Mouse (Mus musculus) hindbrain, embryonic 15.5 days (tissue): ENCODE measurements around the gene Ctsl. TPM values are rescaled to one million over a fixed set of nuclear protein-coding genes. Genes with fewer than 3 reads are reported as not detected.

Experiments
- ATAC-seq: fragments of 200-750 bp; cut with Nextera tagmentation; 2 replicates; pipeline ENCODE4 v1.8.0; 2017; ENCODE audit warnings: low read depth, moderate number of reproducible peaks, moderate TSS enrichment; ENCODE audit not compliant: low FRiP score
- H3K27ac ChIP-seq: fragments of 300-500 bp; sonication (generic); replicated peaks from 2 replicates; pipeline ENCODE4 v1.5.1; 2015; ENCODE audit warnings: mild to moderate bottlenecking, inconsistent platforms
- H3K27me3 ChIP-seq: fragments of 300-500 bp; sonication (generic); 2 replicates; pipeline ENCODE4 v1.6.1; 2015; ENCODE audit warnings: control low read depth, inconsistent platforms
- H3K36me3 ChIP-seq: fragments of 300-500 bp; sonication (generic); 2 replicates; pipeline ENCODE4 v1.6.1; 2015; ENCODE audit warnings: control low read depth, inconsistent platforms
- H3K4me1 ChIP-seq: fragments of 300-500 bp; sonication (generic); replicated peaks from 2 replicates; pipeline ENCODE4 v1.6.1; 2015; ENCODE audit warnings: control low read depth, inconsistent platforms
- H3K4me2 ChIP-seq: fragments of 300-500 bp; sonication (generic); 2 replicates; pipeline ENCODE4 v1.6.1; 2015; ENCODE audit warnings: moderate library complexity, mild to moderate bottlenecking, inconsistent platforms
- H3K4me3 ChIP-seq: fragments of 300-500 bp; sonication (generic); 2 replicates; pipeline ENCODE4 v1.5.1; 2015; ENCODE audit warnings: mild to moderate bottlenecking, inconsistent platforms
- H3K9ac ChIP-seq: fragments of 300-500 bp; sonication (generic); 2 replicates; pipeline ENCODE4 v1.6.1; 2015; ENCODE audit warnings: inconsistent platforms
- H3K9me3 ChIP-seq: fragments of 300-500 bp; sonication (generic); 2 replicates; pipeline ENCODE4 v1.6.1; 2016; ENCODE audit warnings: control low read depth, inconsistent platforms
- WGBS: fragments of 180-500 bp; shearing (Covaris S2); methylation state at CpG from one replicate; pipeline ENCODE4 v1.1.7; 2015; 5-methylcytosine and 5-hydroxymethylcytosine counted together
- polyA plus RNA-seq: library from polyadenylated mRNA; unstranded; fragments of >200 nt; fragmentation: Nextera tagmentation; extraction: Ambion mirVana; gene quantifications from 2 replicates; pipeline ENCODE4 v1.2.1, GENCODE M21; 2015

The Ctsl gene
- polyA plus RNA-seq, 1 experiment from 2014 or later = 152 TPM

- H3K27ac ChIP-seq = no peak overlapping the region
Observed at GRCm38 (mm10) chr13:64333102-64333501, 37.6 kb downstream of the Ctsl start.

GRCm38 (mm10) chr13:64332321-64332720 lies 38.4 kb downstream of the Ctsl start:
- no peaks in the 10 kb centered on the region for H3K36me3 ChIP-seq
- H3K4me2 ChIP-seq = no peak overlapping the region
- no peak overlapping the region for H3K27ac ChIP-seq
- H3K4me3 ChIP-seq = no peak overlapping the region
- no peak for ATAC-seq
- no peaks in the 10 kb centered on the region for H3K4me1 ChIP-seq
- H3K9me3 ChIP-seq = no peaks in the 10 kb centered on the region
- WGBS = 88% methylated on average over 6 of the region's 6 CpGs
- H3K27me3 ChIP-seq = no peaks in the 10 kb centered on the region
- H3K9ac ChIP-seq = no peak overlapping the region

More at GRCm38 (mm10) chr13:64333102-64333501, 37.6 kb downstream of the Ctsl start:
- WGBS = 94% methylated on average over 3 of the region's 3 CpGs
- no peaks in the 10 kb centered on the region for H3K27me3 ChIP-seq
- H3K4me3 ChIP-seq = no peak overlapping the region
- no peak overlapping the region for H3K9ac ChIP-seq
- H3K4me2 ChIP-seq = no peak overlapping the region
- H3K36me3 ChIP-seq = no peaks in the 10 kb centered on the region
- H3K4me1 ChIP-seq = no peaks in the 10 kb centered on the region
- ATAC-seq = no peak
- H3K9me3 ChIP-seq = no peaks in the 10 kb centered on the region

GRCm38 (mm10) chr13:64322561-64323281 lies 48.0 kb downstream of the Ctsl start:
- H3K4me1 ChIP-seq = no peaks in the 10 kb centered on the region
- ATAC-seq = no peak
- no peak overlapping the region for H3K4me3 ChIP-seq
- no peaks in the 10 kb centered on the region for H3K36me3 ChIP-seq
- H3K9me3 ChIP-seq = no peaks in the 10 kb centered on the region
- 84% methylated on average over 8 of the region's 8 CpGs for WGBS
- H3K9ac ChIP-seq = no peak overlapping the region
- H3K27ac ChIP-seq = no peak overlapping the region
- H3K27me3 ChIP-seq = no peaks in the 10 kb centered on the region
- H3K4me2 ChIP-seq = no peak overlapping the region

DNA sequence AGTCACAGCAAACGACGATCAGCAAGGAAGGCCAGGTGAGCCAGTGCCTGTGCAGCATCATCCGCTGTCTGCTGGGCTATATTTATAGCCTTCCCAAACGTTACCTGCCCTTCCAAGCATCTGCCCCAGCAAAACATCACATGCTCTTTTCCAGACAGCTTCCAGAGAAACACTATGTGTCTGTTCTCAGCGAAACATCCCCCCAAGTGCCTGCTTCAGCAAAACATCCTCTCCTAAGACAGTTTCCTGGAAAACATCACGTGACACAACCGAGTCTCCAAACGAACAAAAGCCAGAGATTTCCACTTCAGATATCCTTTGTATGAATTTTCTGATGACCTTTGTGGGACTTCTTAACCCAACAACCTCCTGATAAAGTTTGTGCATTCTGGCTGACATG lies 50.4 kb downstream of the Ctsl start:
- H3K4me1 ChIP-seq = no peaks in the 10 kb centered on the region
- no peak overlapping the region for H3K27ac ChIP-seq
- no peaks in the 10 kb centered on the region for H3K27me3 ChIP-seq
- H3K4me2 ChIP-seq = no peak overlapping the region
- ATAC-seq = no peak
- H3K9me3 ChIP-seq = no peaks in the 10 kb centered on the region
- H3K36me3 ChIP-seq = no peaks in the 10 kb centered on the region
- 90% methylated on average over 8 of the region's 8 CpGs for WGBS
- no peak overlapping the region for H3K9ac ChIP-seq
- no peak overlapping the region for H3K4me3 ChIP-seq

- H3K36me3 ChIP-seq = no peaks in the 10 kb centered on the region
- no peaks in the 10 kb centered on the region for H3K9me3 ChIP-seq
- no peak overlapping the region for H3K27ac ChIP-seq
- no peak overlapping the region for H3K9ac ChIP-seq
- no peak for ATAC-seq
- H3K4me3 ChIP-seq = no peak overlapping the region
- H3K4me1 ChIP-seq = no peaks in the 10 kb centered on the region
- no peaks in the 10 kb centered on the region for H3K27me3 ChIP-seq
- H3K4me2 ChIP-seq = no peak overlapping the region
Observed at GRCm38 (mm10) chr13:64319782-64320181, 50.9 kb downstream of the Ctsl start.

DNA sequence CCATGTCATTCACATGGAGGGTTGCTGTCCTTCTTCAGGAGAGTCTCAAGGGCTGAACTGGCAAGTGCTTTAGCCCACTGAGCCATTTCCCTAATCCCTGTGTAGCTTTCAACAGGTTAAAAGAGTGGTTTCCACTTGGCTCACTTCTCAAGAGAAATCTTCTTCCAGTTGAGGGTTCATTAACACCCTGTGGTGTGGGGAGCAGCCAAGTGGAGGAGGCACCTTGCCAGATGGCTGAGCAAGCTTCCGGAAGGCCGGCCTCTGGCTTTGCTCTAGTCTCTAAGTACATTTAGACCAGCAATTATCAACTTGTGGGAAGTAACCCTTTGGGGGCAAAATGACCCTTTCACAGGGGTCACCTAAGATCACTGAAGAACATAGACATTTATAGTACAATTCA lies 52.3 kb downstream of the Ctsl start:
- no peak overlapping the region for H3K4me3 ChIP-seq
- H3K9me3 ChIP-seq = no peaks in the 10 kb centered on the region
- no peaks in the 10 kb centered on the region for H3K4me1 ChIP-seq
- H3K4me2 ChIP-seq = no peak overlapping the region
- no peak overlapping the region for H3K9ac ChIP-seq
- 67% methylated on average over 2 of the region's 2 CpGs for WGBS
- H3K27ac ChIP-seq = no peak overlapping the region
- no peak for ATAC-seq
- no peaks in the 10 kb centered on the region for H3K27me3 ChIP-seq
- no peaks in the 10 kb centered on the region for H3K36me3 ChIP-seq

- Histone ChIP-seq H3K9ac (no peak overlapping the region), H3K4me3 (no peak overlapping the region), H3K27me3 (no peaks in the 10 kb centered on the region), H3K4me1 (peaks cover 12% of the 10 kb centered on the region), H3K9me3 (no peaks in the 10 kb centered on the region), H3K36me3 (no peaks in the 10 kb centered on the region), H3K27ac (no peak overlapping the region), H3K4me2 (no peak overlapping the region)
- no peak for ATAC-seq
- WGBS = 4% methylated on average over 3 of the region's 3 CpGs
Observed at GRCm38 (mm10) chr13:64315483-64316050, 55.1 kb downstream of the Ctsl start.

DNA sequence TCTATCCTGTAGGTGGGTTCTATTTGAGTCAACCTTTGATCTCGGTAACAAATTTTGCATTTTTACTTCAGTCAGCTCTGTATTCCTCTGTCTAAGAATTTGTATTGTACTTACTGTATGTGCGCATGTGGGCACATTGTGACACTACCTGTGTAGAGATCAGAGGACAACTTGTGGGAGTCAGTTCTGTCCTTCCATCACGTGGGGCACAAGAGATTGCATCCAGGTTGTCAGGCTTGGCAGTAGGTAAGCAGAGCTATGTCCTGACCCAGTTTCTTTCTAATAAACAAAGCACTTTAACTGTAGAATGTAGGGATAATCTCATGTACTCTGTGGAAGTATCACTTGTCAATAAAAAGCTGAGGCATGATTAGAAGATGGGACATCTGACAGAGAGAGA lies 56.6 kb downstream of the Ctsl start:
- Histone ChIP-seq H3K4me1 (peaks cover 12% of the 10 kb centered on the region), H3K9me3 (no peaks in the 10 kb centered on the region), H3K27me3 (no peaks in the 10 kb centered on the region), H3K27ac (no peak overlapping the region), H3K36me3 (no peaks in the 10 kb centered on the region), H3K4me2 (no peak overlapping the region), H3K9ac (no peak overlapping the region), H3K4me3 (no peak overlapping the region)
- 69% methylated on average over 3 of the region's 3 CpGs for WGBS
- ATAC-seq = no peak

DNA sequence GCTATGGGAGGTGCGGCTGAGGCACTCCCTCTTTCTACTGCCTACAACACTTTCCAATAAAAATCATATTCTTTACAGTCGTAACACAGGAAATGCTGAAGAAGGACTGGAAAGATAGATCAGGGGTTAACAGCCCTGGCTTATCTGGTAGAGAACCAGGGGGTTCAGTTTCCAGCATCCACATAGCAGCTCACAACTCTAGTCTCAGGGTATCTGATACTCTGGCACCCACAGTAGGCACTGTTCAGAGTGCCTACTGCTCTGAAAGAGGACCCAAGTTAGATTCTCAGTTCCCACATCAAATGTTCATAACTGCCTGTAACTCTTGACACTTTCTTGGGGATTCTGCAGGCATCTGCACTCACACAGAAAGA lies 57.8 kb downstream of the Ctsl start:
- Histone ChIP-seq H3K4me1 (peaks cover 12% of the 10 kb centered on the region), H3K27ac (no peak overlapping the region), H3K4me2 (peak overlapping the region; percentile 55), H3K27me3 (no peaks in the 10 kb centered on the region), H3K4me3 (peak overlapping the region; percentile 55), H3K9ac (peak overlapping the region; percentile 49), H3K9me3 (no peaks in the 10 kb centered on the region), H3K36me3 (no peaks in the 10 kb centered on the region)
- 4% methylated on average over 2 of the region's 2 CpGs for WGBS
- ATAC-seq = peak; percentile 68; the same call in 1 of the 2 replicates

GRCm38 (mm10) chr13:64312024-64312915 lies 58.4 kb downstream of the Ctsl start, which contains the start of gene Aaed1:
TSS of gene Aaed1 (minus strand) at chr13:64312710.
- H3K36me3 ChIP-seq = no peaks in the 10 kb centered on the region
- H3K27me3 ChIP-seq = no peaks in the 10 kb centered on the region
- WGBS = under 1% methylated on average over 70 of the region's 74 CpGs
- peak within 1 kb of the TSS; percentile 78 for H3K27ac ChIP-seq
- peak within 1 kb of the TSS; percentile 55 for H3K4me3 ChIP-seq
- H3K4me2 ChIP-seq = peak within 1 kb of the TSS; percentile 55
- H3K4me1 ChIP-seq = peaks cover 12% of the 10 kb centered on the region
- H3K9ac ChIP-seq = peak within 1 kb of the TSS; percentile 49
- H3K9me3 ChIP-seq = no peaks in the 10 kb centered on the region
- ATAC-seq = peak; percentile 94

DNA sequence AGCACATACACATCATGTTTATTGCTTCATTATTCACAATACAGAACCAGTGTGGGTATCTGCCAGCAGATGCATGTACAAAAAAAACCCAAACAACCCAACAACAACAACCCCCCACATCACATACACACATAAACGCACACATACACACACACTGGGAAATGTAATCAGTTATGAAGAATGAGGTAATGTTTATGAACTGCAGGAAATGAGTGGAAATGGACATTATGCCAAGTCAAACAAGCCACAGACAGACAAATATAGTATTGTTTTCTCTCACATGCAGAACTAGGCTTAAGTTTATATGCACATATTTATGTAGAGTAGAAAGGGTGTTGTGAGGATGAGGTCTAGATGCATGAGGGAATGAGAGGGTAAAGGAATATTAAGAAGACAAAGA lies 59.4 kb downstream of the Ctsl start:
- no peak for ATAC-seq
- no peaks in the 10 kb centered on the region for H3K36me3 ChIP-seq
- H3K4me2 ChIP-seq = peak overlapping the region; percentile 55
- H3K9ac ChIP-seq = no peak overlapping the region; the same call in 1 of the 2 replicates
- 93% methylated on average over 1 of the region's 1 CpGs for WGBS
- H3K4me3 ChIP-seq = peak overlapping the region; percentile 55; the same call in 1 of the 2 replicates
- H3K27ac ChIP-seq = no peak overlapping the region
- H3K4me1 ChIP-seq = peaks cover 12% of the 10 kb centered on the region
- no peaks in the 10 kb centered on the region for H3K9me3 ChIP-seq
- H3K27me3 ChIP-seq = no peaks in the 10 kb centered on the region

DNA sequence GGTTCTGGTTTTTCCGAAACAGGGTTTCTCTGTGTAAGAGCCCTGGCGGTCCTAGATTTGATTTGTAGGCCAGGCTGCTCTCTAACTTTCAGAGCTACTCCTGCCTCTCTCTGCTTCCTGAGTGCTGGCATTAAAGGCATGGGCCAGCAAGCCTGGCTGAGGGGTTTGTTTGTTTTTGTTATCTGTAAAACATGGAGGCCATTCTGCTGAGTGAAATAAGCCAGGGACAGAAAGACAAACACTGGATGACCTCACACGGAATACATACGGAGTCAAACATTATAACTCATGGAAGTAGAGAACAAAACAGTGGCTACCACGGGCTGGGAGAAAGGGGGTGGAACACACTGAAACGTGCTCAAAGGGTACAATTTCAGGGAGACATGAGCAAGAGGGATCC lies 60.1 kb downstream of the Ctsl start:
- Histone ChIP-seq H3K4me2 (no peak overlapping the region), H3K27me3 (no peaks in the 10 kb centered on the region), H3K9me3 (no peaks in the 10 kb centered on the region), H3K9ac (no peak overlapping the region), H3K27ac (no peak overlapping the region), H3K36me3 (no peaks in the 10 kb centered on the region), H3K4me1 (peaks cover 12% of the 10 kb centered on the region), H3K4me3 (no peak overlapping the region)
- WGBS = 86% methylated on average over 6 of the region's 6 CpGs
- ATAC-seq = no peak
